Mouse (Mus musculus): ENCODE measurements around the gene Trp53rka.

Gene Trp53rka

GRCm38 (mm10) chr2:165484152-165484551 lies 9.0 kb downstream of the Trp53rka start:
- DNase-seq, result no peak

GRCm38 (mm10) chr2:165482003-165482402 lies 11.1 kb downstream of the Trp53rka start:
- DNase-seq, result no peak

- no peak for DNase-seq
Measured at GRCm38 (mm10) chr2:165475850-165476249, 17.3 kb downstream of the Trp53rka start.

- no peak for DNase-seq
Measured at GRCm38 (mm10) chr2:165475412-165475811, 17.7 kb downstream of the Trp53rka start.

- DNase-seq, result no peak
Measured at GRCm38 (mm10) chr2:165473003-165473402, 20.1 kb downstream of the Trp53rka start, which contains the start of gene Slc13a3. Gene Slc13a3 (minus strand): TSS chr2:165473230.

- no peak for DNase-seq
Measured at GRCm38 (mm10) chr2:165471943-165472342, 21.2 kb downstream of the Trp53rka start.

GRCm38 (mm10) chr2:165470167-165470566 lies 23.0 kb downstream of the Trp53rka start:
- DNase-seq, result peak; percentile 59

- DNase-seq, result no peak
Measured at GRCm38 (mm10) chr2:165467824-165468452, 25.2 kb downstream of the Trp53rka start.

GRCm38 (mm10) chr2:165459663-165460062 lies 33.5 kb downstream of the Trp53rka start:
- DNase-seq, result no peak

- no peak for DNase-seq
Measured at GRCm38 (mm10) chr2:165458189-165458588, 34.9 kb downstream of the Trp53rka start.

GRCm38 (mm10) chr2:165456710-165457109 lies 36.4 kb downstream of the Trp53rka start:
- DNase-seq, result peak; percentile 40

- DNase-seq, result peak; percentile 49
Measured at GRCm38 (mm10) chr2:165452730-165453693, 40.1 kb downstream of the Trp53rka start.

GRCm38 (mm10) chr2:165448475-165448874 lies 44.6 kb downstream of the Trp53rka start:
- no peak for DNase-seq

GRCm38 (mm10) chr2:165444861-165445260 lies 48.3 kb downstream of the Trp53rka start:
- DNase-seq, result no peak

GRCm38 (mm10) chr2:165442981-165443380 lies 50.1 kb downstream of the Trp53rka start:
- DNase-seq, result no peak

- no peak for DNase-seq
Measured at GRCm38 (mm10) chr2:165441613-165442012, 51.5 kb downstream of the Trp53rka start.
